8 mouse cellular contexts compared by ENCODE assay signal in genomic region chr16:38476312-38477240, GRCm38 (mm10). TPM values are rescaled to one million over a fixed set of nuclear protein-coding genes. Genes with fewer than 3 reads are reported as not detected.
DNase-seq lines count a peak whose midpoint lies in the region; ATAC-seq and TF ChIP-seq lines count a peak whose summit lies in the region.

No protein-coding gene starts in this region.

- H3K9ac ChIP-seq in intestine, embryonic 16.5 days (ENCODE audit: low read depth, low read length) = peak overlapping the region; percentile 66
- H3K9ac ChIP-seq in limb, embryonic 15.5 days = peak overlapping the region; percentile 0; the same call in 1 of the 2 replicates
- H3K9ac ChIP-seq in midbrain, embryonic 13.5 days (replicated peaks) = peak overlapping the region; percentile 56

- 6% methylated on average over 34 of the region's 34 CpGs for WGBS in intestine, embryonic 16.5 days
- WGBS in limb, embryonic 15.5 days = 7% methylated on average over 34 of the region's 34 CpGs
- 11% methylated on average over 34 of the region's 34 CpGs for WGBS in midbrain, embryonic 13.5 days

- peak overlapping the region; percentile 83 for H3K4me2 ChIP-seq in intestine, embryonic 16.5 days (ENCODE audit: low read depth, low read length)
- H3K4me2 ChIP-seq in limb, embryonic 15.5 days = peak overlapping the region; percentile 54
- H3K4me2 ChIP-seq in midbrain, embryonic 13.5 days (replicated peaks) = peak overlapping the region; percentile 67

- no peaks in the 10 kb centered on the region for H3K27me3 ChIP-seq in intestine, embryonic 16.5 days (replicated peaks; ENCODE audit: control insufficient read depth, insufficient read depth, low read length)
- H3K27me3 ChIP-seq in limb, embryonic 15.5 days = 0 out of 2 replicates have a peak, but pooled peaks cover 3% of the 10 kb centered on the region
- 0 out of 2 replicates have a peak, but pooled peaks cover 3% of the 10 kb centered on the region for H3K27me3 ChIP-seq in midbrain, embryonic 13.5 days
- H3K27me3 ChIP-seq in splenic B cell, adult 2 months (ENCODE audit: control insufficient read depth, insufficient read depth, low read length, poor library complexity, severe bottlenecking) = no peaks in the 10 kb centered on the region

- H3K4me1 ChIP-seq in cortical plate, adult 2 months (ENCODE audit: control insufficient read depth, insufficient read depth, low read length) = no peaks in the 10 kb centered on the region
- 0 out of 2 replicates have a peak, but pooled peaks cover 2% of the 10 kb centered on the region for H3K4me1 ChIP-seq in intestine, embryonic 16.5 days (ENCODE audit: control insufficient read depth, insufficient read depth, low read length)
- peaks cover 12% of the 10 kb centered on the region for H3K4me1 ChIP-seq in limb, embryonic 15.5 days
- H3K4me1 ChIP-seq in midbrain, embryonic 13.5 days (replicated peaks) = peaks cover 10% of the 10 kb centered on the region

- TF ChIP-seq POLR2A in cortical plate, adult 2 months (IDR thresholded peaks at IDR 0.05; ENCODE audit: extremely low read depth, insufficient read depth, low read length) = no peak

- H3K36me3 ChIP-seq in intestine, embryonic 16.5 days (ENCODE audit: control insufficient read depth, insufficient read depth, low read length) = no peaks in the 10 kb centered on the region
- no peaks in the 10 kb centered on the region for H3K36me3 ChIP-seq in limb, embryonic 15.5 days
- H3K36me3 ChIP-seq in midbrain, embryonic 13.5 days = no peaks in the 10 kb centered on the region
- H3K36me3 ChIP-seq in splenic B cell, adult 2 months (ENCODE audit: control insufficient read depth, insufficient read depth, low read length, poor library complexity, severe bottlenecking) = no peaks in the 10 kb centered on the region

- peak; percentile 23 for DNase-seq in layer of hippocampus, adult 11-12 months (ENCODE audit: low spot score)
- no peak for DNase-seq in layer of hippocampus, adult 9-10 months (ENCODE audit: low spot score)
- peak; percentile 59 for DNase-seq in splenic B cell, adult 2 months (ENCODE audit: low read depth, low spot score)

- H3K4me3 ChIP-seq in cortical plate, adult 2 months (ENCODE audit: insufficient read depth, low read length) = peak overlapping the region; percentile 45
- peak overlapping the region; percentile 49 for H3K4me3 ChIP-seq in intestine, embryonic 16.5 days (ENCODE audit: low read length)
- H3K4me3 ChIP-seq in limb, embryonic 15.5 days = peak overlapping the region; percentile 36
- H3K4me3 ChIP-seq in midbrain, embryonic 13.5 days (replicated peaks) = peak overlapping the region; percentile 41

- ATAC-seq in granulocyte monocyte progenitor cell, adult 5-6 weeks (replicated peaks; ENCODE audit: poor library complexity, severe bottlenecking) = peak; percentile 54
- ATAC-seq in intestine, embryonic 16.5 days = peak; percentile 63
- ATAC-seq in limb, embryonic 15.5 days (ENCODE audit: insufficient number of reproducible peaks, low FRiP score, low TSS enrichment, low read depth) = no peak
- ATAC-seq in midbrain, embryonic 13.5 days = peak; percentile 50; the same call in 1 of the 2 replicates

- H3K9me3 ChIP-seq in intestine, embryonic 16.5 days (ENCODE audit: control insufficient read depth, low read length) = no peaks in the 10 kb centered on the region
- no peaks in the 10 kb centered on the region for H3K9me3 ChIP-seq in limb, embryonic 15.5 days
- no peaks in the 10 kb centered on the region for H3K9me3 ChIP-seq in midbrain, embryonic 13.5 days

- TF ChIP-seq CTCF in cortical plate, adult 2 months (IDR thresholded peaks at IDR 0.05; ENCODE audit: extremely low read depth, insufficient read depth, low read length) = no peak

- H3K27ac ChIP-seq in cortical plate, adult 2 months (ENCODE audit: insufficient read depth, low read length) = no peak overlapping the region
- H3K27ac ChIP-seq in intestine, embryonic 16.5 days (ENCODE audit: low read length) = no peak overlapping the region; the same call in 1 of the 2 replicates
- 0 out of 2 replicates have a peak overlapping the region, but pooled peaks have one; percentile 18 for H3K27ac ChIP-seq in limb, embryonic 15.5 days
- H3K27ac ChIP-seq in midbrain, embryonic 13.5 days = no peak overlapping the region

RNA-seq across cellular contexts. Expression of gene Cd80, which starts 21.2 kb away (rescaled TPM):
- polyA plus RNA-seq in cortical plate, adult 2 months (2012; rRNA removed) = 0.61 and 0.79 TPM in 2 replicates
- total RNA-seq in granulocyte monocyte progenitor cell, adult 5-6 weeks (2014; fragmentation: Nextera tagmentation) = 0.21 TPM in 1 of 2 replicates, not detected in the other
- total RNA-seq in granulocyte monocyte progenitor cell, adult 5-6 weeks (2017) = 0.52 TPM in 1 of 2 replicates, not detected in the other
- 0.18 and 0.27 TPM in 2 replicates for polyA plus RNA-seq in intestine, embryonic 16.5 days (2015; fragmentation: Nextera tagmentation; extraction: Ambion mirVana)
- 0.35 and 0.38 TPM in 2 replicates for polyA plus RNA-seq in limb, embryonic 15.5 days (2015; fragmentation: Nextera tagmentation; extraction: Ambion mirVana)
- 0.54 and 0.69 TPM in 2 replicates for polyA plus RNA-seq in midbrain, embryonic 13.5 days (2015; fragmentation: Nextera tagmentation; extraction: Ambion mirVana)

RNA-seq across cellular contexts. Expression of gene Adprh, which starts 24.1 kb away (rescaled TPM):
- 61.2 and 61.3 TPM in 2 replicates for polyA plus RNA-seq in cortical plate, adult 2 months (2012; rRNA removed)
- 18.9 and 31.5 TPM in 2 replicates for total RNA-seq in granulocyte monocyte progenitor cell, adult 5-6 weeks (2014; fragmentation: Nextera tagmentation)
- total RNA-seq in granulocyte monocyte progenitor cell, adult 5-6 weeks (2017) = 10.8 and 15.0 TPM in 2 replicates
- 85.1 and 88.9 TPM in 2 replicates for polyA plus RNA-seq in intestine, embryonic 16.5 days (2015; fragmentation: Nextera tagmentation; extraction: Ambion mirVana)
- 106 TPM in 2 replicates for polyA plus RNA-seq in limb, embryonic 15.5 days (2015; fragmentation: Nextera tagmentation; extraction: Ambion mirVana)
- polyA plus RNA-seq in midbrain, embryonic 13.5 days (2015; fragmentation: Nextera tagmentation; extraction: Ambion mirVana) = 156 and 157 TPM in 2 replicates

RNA-seq across cellular contexts. Expression of gene Pla1a, which starts 43.6 kb away (rescaled TPM):
- polyA plus RNA-seq in cortical plate, adult 2 months (2012; rRNA removed) = 2.2 and 2.3 TPM in 2 replicates
- total RNA-seq in granulocyte monocyte progenitor cell, adult 5-6 weeks (2014; fragmentation: Nextera tagmentation) = not detected in 2 replicates
- total RNA-seq in granulocyte monocyte progenitor cell, adult 5-6 weeks (2017) = not detected in 2 replicates
- 1.3 and 1.9 TPM in 2 replicates for polyA plus RNA-seq in intestine, embryonic 16.5 days (2015; fragmentation: Nextera tagmentation; extraction: Ambion mirVana)
- polyA plus RNA-seq in limb, embryonic 15.5 days (2015; fragmentation: Nextera tagmentation; extraction: Ambion mirVana) = 0.67 and 0.93 TPM in 2 replicates
- polyA plus RNA-seq in midbrain, embryonic 13.5 days (2015; fragmentation: Nextera tagmentation; extraction: Ambion mirVana) = 0.26 and 0.55 TPM in 2 replicates

RNA-seq across cellular contexts. Expression of gene Timmdc1, which starts 45.9 kb away (rescaled TPM):
- 16.2 and 16.8 TPM in 2 replicates for polyA plus RNA-seq in cortical plate, adult 2 months (2012; rRNA removed)
- 13.7 and 15.0 TPM in 2 replicates for total RNA-seq in granulocyte monocyte progenitor cell, adult 5-6 weeks (2014; fragmentation: Nextera tagmentation)
- 31.5 and 33.1 TPM in 2 replicates for total RNA-seq in granulocyte monocyte progenitor cell, adult 5-6 weeks (2017)
- 22.6 and 23.6 TPM in 2 replicates for polyA plus RNA-seq in intestine, embryonic 16.5 days (2015; fragmentation: Nextera tagmentation; extraction: Ambion mirVana)
- polyA plus RNA-seq in limb, embryonic 15.5 days (2015; fragmentation: Nextera tagmentation; extraction: Ambion mirVana) = 26.6 and 28.3 TPM in 2 replicates
- 41.3 and 42.5 TPM in 2 replicates for polyA plus RNA-seq in midbrain, embryonic 13.5 days (2015; fragmentation: Nextera tagmentation; extraction: Ambion mirVana)

Comparison
In these comparisons a context has a peak if more than half of its experiments do, and no peak if none do; other contexts are left out.
1. H3K9ac ChIP-seq: peak in every context shown above with its lines; median percentile 66 in intestine, embryonic 16.5 days; 56 in midbrain, embryonic 13.5 days; 0 in limb, embryonic 15.5 days.